9 mouse cellular contexts compared by ENCODE assay signal in genomic region chr11:61349337-61349736, GRCm38 (mm10). TPM values are rescaled to one million over a fixed set of nuclear protein-coding genes. Genes with fewer than 3 reads are reported as not detected.
DNase-seq lines count a peak whose midpoint lies in the region; ATAC-seq lines count a peak whose summit lies in the region.
"Had no signal": no experiment of that assay in that cellular context is flagged by ENCODE, and none has a peak within 500 bp of the region (broad histone marks: within the 10 kb centered on the region; RNA-seq: fewer than 3 reads in every experiment).

No protein-coding gene starts in this region.

- H3K4me2 ChIP-seq in heart, embryonic 12.5 days: no peak overlapping the region

- no peak overlapping the region for H3K27ac ChIP-seq in heart, embryonic 12.5 days (ENCODE audit: poor library complexity, severe bottlenecking)

- H3K4me3 ChIP-seq in heart, embryonic 12.5 days: no peak overlapping the region

- H3K27me3 ChIP-seq in heart, embryonic 12.5 days (replicated peaks): peaks cover 17% of the 10 kb centered on the region

- no peaks in the 10 kb centered on the region; the same call in 1 of the 2 replicates for H3K4me1 ChIP-seq in heart, embryonic 12.5 days (replicated peaks)

- ATAC-seq in heart, embryonic 12.5 days (ENCODE audit: insufficient number of reproducible peaks, low FRiP score): no peak

- 8% methylated on average over 8 of the region's 8 CpGs for WGBS in heart, embryonic 12.5 days

- intact Hi-C loops in left cerebral cortex, postnatal 4 days (cut with DNase I): no loop called here

- DNase-seq in heart, adult 18-20 months: peak; percentile 61 to 79
- DNase-seq in adrenal gland, postnatal 25 days: peak; percentile 64
- peak; percentile 30 for DNase-seq in fat pad, adult 2 months (ENCODE audit: extremely low read depth, low read depth, low spot score)
- DNase-seq in kidney, adult 11 months: peak; percentile 90
- DNase-seq in left cerebral cortex, postnatal 4 days: peak; percentile 71
- peak; percentile 43 for DNase-seq in ovary, adult 18-20 months (ENCODE audit: low spot score)
- DNase-seq in testis, postnatal 10 days (ENCODE audit: low spot score): peak; percentile 83

- no peaks in the 10 kb centered on the region for H3K9me3 ChIP-seq in heart, embryonic 12.5 days (replicated peaks)

- H3K9ac ChIP-seq in heart, embryonic 12.5 days: no peak overlapping the region

- no peaks in the 10 kb centered on the region for H3K36me3 ChIP-seq in heart, embryonic 12.5 days

RNA-seq across cellular contexts. Expression of gene Slc47a2, which starts 6.7 kb away (rescaled TPM):
- total RNA-seq in heart, adult 18-20 months (2021): not detected
- polyA plus RNA-seq in heart, embryonic 12.5 days (2016; fragmentation: Nextera tagmentation; extraction: Ambion mirVana): not detected in 2 replicates
- not detected in 2 replicates for total RNA-seq in adrenal gland, postnatal 25 days (2021)
- total RNA-seq in left cerebral cortex, postnatal 4 days (2021): under 1 TPM; 0.20 to 0.28 TPM
- polyA plus RNA-seq: neural tube, embryonic 14.5 days had no signal

RNA-seq across cellular contexts. Expression of gene Slc47a1, which starts 28.8 kb away (rescaled TPM):
- total RNA-seq in heart, adult 18-20 months (2021): 10 to 100 TPM; 23.6 to 26.1 TPM
- polyA plus RNA-seq in heart, embryonic 12.5 days (2016; fragmentation: Nextera tagmentation; extraction: Ambion mirVana): 26.1 and 27.4 TPM in 2 replicates
- total RNA-seq in adrenal gland, postnatal 25 days (2021): 1.8 and 2.1 TPM in 2 replicates
- 1 to 10 TPM; 1.5 to 2.1 TPM for total RNA-seq in left cerebral cortex, postnatal 4 days (2021)
- polyA plus RNA-seq: neural tube, embryonic 14.5 days had no signal

Comparison
In these comparisons a context has a peak if more than half of its experiments do, and no peak if none do; other contexts are left out.
1. DNase-seq: peak in every context shown above with its lines; median percentile 90 in kidney, adult 11 months; 83 in testis, postnatal 10 days; 71 in left cerebral cortex, postnatal 4 days; 70 in heart, adult 18-20 months; 64 in adrenal gland, postnatal 25 days; 43 in ovary, adult 18-20 months; 30 in fat pad, adult 2 months.